Mouse (Mus musculus) left cerebral cortex, postnatal 10 days (tissue): Measurements from ENCODE around the gene Mapk12. TPM values are rescaled to one million over a fixed set of nuclear protein-coding genes. Genes with fewer than 3 reads are reported as not detected.

ENCODE experiments used
- microRNA-seq: library from miRNA; unstranded; fragments of <30 nt; microRNA quantifications from one replicate; pipeline ENCODE4 v1.2.0, GENCODE M21; 2022
- total RNA-seq, 2 experiments: library from RNA; stranded (reverse); gene quantifications; 2 replicates each; pipeline ENCODE4 v1.2.3; 2021

Mapk12 gene
- total RNA-seq, 2 experiments from 2014 or later = 5.0 to 5.3 TPM

Small RNA genes lying within 50 kb of the gene (microRNA-seq; reads per million reads assigned to microRNA genes)
- gene Mir6958 (8.9 reads per million, percentile 28 among the genes with 10 or more reads in this experiment), gene Mir7118 (3.4 reads per million, percentile 7 among the genes with 10 or more reads in this experiment)

Other genes with a start within 250 kb of the Mapk12 start
- 1 to 10 TPM; 1.3 to 1.7 TPM for gene Ttll8, start 186.3 kb downstream of the Mapk12 start, total RNA-seq
- gene Mlc1, start 161.7 kb downstream of the Mapk12 start, total RNA-seq = 10 to 100 TPM; 89.8 to 93.9 TPM
- under 1 TPM in 1 of 2 experiments, not detected in 1; 0.85 TPM for gene Mov10l1, start 157.8 kb downstream of the Mapk12 start, total RNA-seq
- 100 to 1,000 TPM; 106 to 111 TPM for gene Panx2, start 81.0 kb downstream of the Mapk12 start, total RNA-seq
- gene Trabd, start 65.6 kb downstream of the Mapk12 start, total RNA-seq = 10 to 100 TPM; 17.5 TPM
- 10 to 100 TPM; 19.1 to 20.6 TPM for gene Selenoo, start 51.6 kb downstream of the Mapk12 start, total RNA-seq
- gene Tubgcp6, start 17.6 kb downstream of the Mapk12 start, total RNA-seq = 10 to 100 TPM; 26.3 to 30.3 TPM
- gene Hdac10, start 12.0 kb downstream of the Mapk12 start, total RNA-seq = 10 to 100 TPM; 18.1 to 19.3 TPM
- gene Mapk11, start 8.9 kb upstream of the Mapk12 start, total RNA-seq = 10 to 100 TPM; 24.7 to 28.2 TPM
- gene Plxnb2, start 40.1 kb upstream of the Mapk12 start, total RNA-seq = 10 to 100 TPM; 49.0 to 52.3 TPM
- gene Dennd6b, start 55.8 kb upstream of the Mapk12 start, total RNA-seq = 10 to 100 TPM; 41.4 to 41.8 TPM
- gene Ppp6r2, start 70.8 kb upstream of the Mapk12 start, total RNA-seq = 100 to 1,000 TPM; 154 to 159 TPM
- 100 to 1,000 TPM; 180 to 205 TPM for gene Sbf1, start 174.6 kb upstream of the Mapk12 start, total RNA-seq
- gene Adm2, start 182.0 kb upstream of the Mapk12 start, total RNA-seq = not detected
- gene Miox, start 193.7 kb upstream of the Mapk12 start, total RNA-seq = not detected
- 10 to 100 TPM; 17.2 to 23.0 TPM for gene Lmf2, start 215.0 kb upstream of the Mapk12 start, total RNA-seq
- 10 to 100 TPM; 88.3 to 93.1 TPM for gene Ncaph2, start 215.0 kb upstream of the Mapk12 start, total RNA-seq
- 10 to 100 TPM; 28.6 to 30.5 TPM for gene Sco2, start 233.1 kb upstream of the Mapk12 start, total RNA-seq
- gene Tymp, start 236.3 kb upstream of the Mapk12 start, total RNA-seq = 1 to 10 TPM; 1.2 to 1.6 TPM
- gene Odf3b, start 238.6 kb upstream of the Mapk12 start, total RNA-seq = 1 to 10 TPM in 1 of 2 experiments, under 1 TPM in 1; 0.77 to 1.1 TPM
- gene Klhdc7b, start 244.2 kb upstream of the Mapk12 start, total RNA-seq = not detected